Mouse (Mus musculus): ENCODE measurements around the gene Zfp804a. TPM values are rescaled to one million over a fixed set of nuclear protein-coding genes. Genes with fewer than 3 reads are reported as not detected.

Zfp804a gene
- 10 to 100 TPM; 14.1 to 20.2 TPM for total RNA-seq (2021)
- long read RNA-seq, experiment 1, full-length matches to known transcripts, result 3 of 4 reads
- long read RNA-seq, experiment 1, partial matches to known transcripts, result 0 of 4 reads
- long read RNA-seq, experiment 1, other reads (novel, unspliced or antisense), result 1 of 4 reads
- long read RNA-seq, experiment 2, full-length matches to known transcripts, result 3 of 4 reads
- long read RNA-seq, experiment 2, partial matches to known transcripts, result 0 of 4 reads
- long read RNA-seq, experiment 2, other reads (novel, unspliced or antisense), result 1 of 4 reads

GRCm38 (mm10) chr2:82053185-82053891 lies at the start of gene Zfp804a:
Gene Zfp804a, plus strand, starts transcription at chr2:82053222.
- intact Hi-C loops (cut with DNase I), result loop anchor here (5.0 to 10.0 kb wide), 2 partner anchors 1281 to 1291 kb away; no protein-coding TSS in a partner anchor
- DNase-seq (ENCODE audit: low spot score in 2 of 2), result peak; percentile 67 to 70

DNA sequence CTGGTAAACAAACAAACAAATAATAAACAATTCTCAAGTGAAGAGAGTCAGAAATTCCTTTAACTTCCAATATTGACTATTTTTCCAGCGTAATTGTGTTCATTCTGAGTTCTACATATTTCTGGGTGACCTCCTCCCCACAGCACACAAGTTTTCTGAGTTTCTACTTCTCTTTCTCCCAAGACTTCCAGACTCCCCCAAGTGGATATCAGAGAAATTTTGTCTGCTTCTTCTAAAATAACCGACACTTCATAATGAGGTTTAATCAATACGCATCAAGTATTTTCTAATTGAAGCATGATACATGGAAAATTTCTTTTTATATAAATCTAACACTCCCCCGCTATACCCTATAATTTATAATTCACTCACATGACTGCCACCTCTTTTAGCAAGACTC lies 1.4 kb upstream of the Zfp804a start:
- no peak for DNase-seq (ENCODE audit: low spot score in 2 of 2)
- intact Hi-C loops (cut with DNase I), result loop anchor here (5.0 to 10.0 kb wide), 2 partner anchors 1283 to 1289 kb away; no protein-coding TSS in a partner anchor

DNA sequence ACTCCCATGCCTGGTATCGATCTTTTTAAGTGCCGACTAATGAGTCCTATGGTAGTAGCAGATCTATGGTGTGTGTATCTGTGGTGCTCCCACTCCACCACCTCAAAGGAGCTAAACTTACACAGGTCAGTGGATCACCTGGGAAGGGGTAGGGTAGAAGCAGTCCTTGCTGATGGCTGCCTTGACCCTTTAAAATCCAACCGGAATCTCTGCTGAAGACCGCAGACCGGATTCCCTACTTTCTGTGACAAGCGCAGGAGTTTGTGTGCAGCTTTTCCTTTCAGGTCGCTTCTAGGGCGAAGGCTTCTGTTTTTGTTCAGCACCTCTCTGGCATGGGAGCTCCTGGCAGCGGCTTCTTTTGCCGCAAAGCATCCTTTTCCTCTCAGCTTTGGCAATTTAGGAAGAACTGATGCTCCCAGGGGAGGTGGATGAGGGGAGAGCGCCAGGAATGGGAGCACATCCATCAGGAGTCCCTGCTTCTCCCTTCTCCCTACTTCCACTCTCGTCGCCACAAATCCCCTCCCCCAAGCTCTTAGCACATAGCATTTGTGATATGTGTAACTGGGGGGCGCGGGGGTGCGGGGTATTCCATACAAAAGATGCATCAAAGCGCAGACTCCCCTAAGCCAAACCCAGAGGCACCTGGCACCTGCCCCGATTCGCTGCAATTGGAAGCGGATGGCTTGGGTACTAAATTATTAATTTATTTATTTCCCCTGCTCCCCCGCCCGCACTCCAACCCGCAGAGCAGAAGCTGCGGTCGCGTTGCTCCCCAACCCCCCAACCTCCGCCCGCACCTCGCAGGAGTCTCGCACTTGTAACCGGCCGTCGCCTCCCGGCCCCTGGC lies 461 bp upstream of the Zfp804a start:
- intact Hi-C loops (cut with DNase I), result loop anchor here (5.0 to 10.0 kb wide), 2 partner anchors 1282 to 1290 kb away; no protein-coding TSS in a partner anchor

GRCm38 (mm10) chr2:82054446-82054845 lies 1.4 kb downstream of the Zfp804a start:
- intact Hi-C loops (cut with DNase I), result loop anchor here (5.0 to 10.0 kb wide), 2 partner anchors 1280 to 1292 kb away; no protein-coding TSS in a partner anchor
- peak in 1 of 2 experiments; percentile 20 for DNase-seq (ENCODE audit: low spot score in 2 of 2)

More for the DNA sequence above, 461 bp upstream of the Zfp804a start:
- peak; percentile 62 to 70 for DNase-seq (ENCODE audit: low spot score in 2 of 2)

DNA sequence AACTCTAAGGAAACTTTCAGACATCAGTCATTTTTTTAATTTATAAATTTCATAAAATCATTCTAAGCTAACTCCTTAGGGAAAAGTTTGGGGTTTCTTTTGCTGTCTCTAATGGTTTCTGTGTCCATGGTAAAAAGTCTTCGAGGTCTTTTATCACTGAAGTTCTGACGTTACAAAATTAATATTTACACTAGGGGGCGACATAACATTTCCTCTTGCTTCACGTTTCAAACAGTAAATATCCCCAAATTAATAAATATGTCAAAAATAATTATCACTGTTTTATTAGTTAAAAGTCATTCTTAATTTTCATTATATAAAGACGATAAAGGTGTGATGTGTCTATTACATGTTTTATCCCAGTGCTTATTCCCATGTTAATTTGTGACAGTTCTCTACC lies 11.6 kb downstream of the Zfp804a start:
- no peak for DNase-seq (ENCODE audit: low spot score in 2 of 2)
- intact Hi-C loops (cut with DNase I), result no loop called here

DNA sequence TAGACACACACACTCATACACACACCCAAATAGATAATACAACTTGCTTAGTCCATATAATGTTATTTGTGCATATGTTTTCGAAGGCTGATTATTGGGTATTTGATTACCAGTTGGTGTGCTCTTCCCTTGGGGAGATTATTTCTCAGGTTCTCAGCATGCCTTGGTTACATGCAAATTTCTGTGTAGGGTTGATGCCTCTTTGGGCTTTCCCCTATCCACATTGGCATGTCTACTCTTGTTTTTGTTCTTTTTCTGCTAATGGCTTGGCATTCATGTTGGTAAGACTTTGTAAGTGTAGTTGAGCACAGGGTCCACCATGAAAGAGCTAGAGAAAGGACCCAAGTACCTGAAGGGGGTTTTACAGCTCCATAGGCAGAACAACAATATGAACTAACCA lies 14.9 kb downstream of the Zfp804a start:
- no peak for DNase-seq (ENCODE audit: low spot score in 2 of 2)
- intact Hi-C loops (cut with DNase I), result no loop called here

DNA sequence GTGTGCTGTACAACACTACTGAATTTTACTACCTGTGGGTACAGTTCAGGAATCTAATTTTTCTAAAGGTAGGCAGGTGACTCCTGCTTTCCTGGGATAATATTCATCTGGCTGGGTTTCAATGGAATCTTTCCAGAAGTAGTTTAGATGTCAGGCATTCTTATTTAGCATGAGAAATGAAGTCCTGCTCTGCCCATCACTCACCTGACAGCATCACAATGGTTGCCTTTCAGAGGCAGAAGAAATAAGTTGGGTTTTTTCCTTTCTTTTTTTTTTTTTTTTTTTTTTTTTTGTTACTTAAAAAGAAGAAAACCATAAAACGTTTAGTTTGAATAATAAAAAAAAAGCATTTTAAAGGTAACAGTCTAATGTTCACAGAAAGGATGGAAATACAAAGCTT lies 16.1 kb downstream of the Zfp804a start:
- no peak for DNase-seq (ENCODE audit: low spot score in 2 of 2)
- intact Hi-C loops (cut with DNase I), result no loop called here

- DNase-seq (ENCODE audit: low spot score in 2 of 2), result no peak
- intact Hi-C loops (cut with DNase I), result no loop called here
Measured at GRCm38 (mm10) chr2:82076883-82077282, 23.9 kb downstream of the Zfp804a start.

- DNase-seq (ENCODE audit: low spot score in 2 of 2), result no peak
- intact Hi-C loops (cut with DNase I), result no loop called here
Measured at GRCm38 (mm10) chr2:82078287-82078994, 25.4 kb downstream of the Zfp804a start.

- no peak for DNase-seq (ENCODE audit: low spot score in 2 of 2)
- intact Hi-C loops (cut with DNase I), result no loop called here
Measured at GRCm38 (mm10) chr2:82080678-82081077, 27.7 kb downstream of the Zfp804a start.

GRCm38 (mm10) chr2:82113148-82113547 lies 60.1 kb downstream of the Zfp804a start:
- no peak for DNase-seq (ENCODE audit: low spot score in 2 of 2)
- intact Hi-C loops (cut with DNase I), result loop anchor here (5.0 kb wide), 1 partner anchor 1219 kb away; no protein-coding TSS in a partner anchor

GRCm38 (mm10) chr2:82113650-82114049 lies 60.6 kb downstream of the Zfp804a start:
- intact Hi-C loops (cut with DNase I), result loop anchor here (5.0 kb wide), 1 partner anchor 1219 kb away; no protein-coding TSS in a partner anchor
- DNase-seq (ENCODE audit: low spot score in 2 of 2), result peak in 1 of 2 experiments; percentile 9

GRCm38 (mm10) chr2:82119577-82119976 lies 66.6 kb downstream of the Zfp804a start:
- intact Hi-C loops (cut with DNase I), result no loop called here
- DNase-seq (ENCODE audit: low spot score in 2 of 2), result no peak

DNA sequence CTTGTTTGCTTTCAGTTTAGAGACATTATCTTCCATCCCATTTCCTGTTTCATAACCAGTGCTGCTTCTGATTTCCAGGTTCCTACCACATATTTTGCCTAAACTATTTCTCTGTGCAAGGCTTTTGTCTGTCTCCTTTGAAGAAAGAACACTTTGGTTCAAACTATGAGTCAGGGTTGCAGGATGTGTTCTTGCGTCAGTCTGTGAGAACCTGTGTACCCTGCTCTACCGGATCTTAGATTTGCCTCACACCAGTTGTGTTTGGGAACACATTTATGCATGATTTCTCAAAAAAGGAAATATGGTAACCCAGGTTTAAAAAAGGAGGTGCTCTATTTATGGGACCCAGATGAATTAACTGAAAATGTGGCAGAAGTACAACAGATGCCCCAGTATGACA lies 125.7 kb downstream of the Zfp804a start:
- intact Hi-C loops (cut with DNase I), result no loop called here
- DNase-seq (ENCODE audit: low spot score in 2 of 2), result no peak

DNA sequence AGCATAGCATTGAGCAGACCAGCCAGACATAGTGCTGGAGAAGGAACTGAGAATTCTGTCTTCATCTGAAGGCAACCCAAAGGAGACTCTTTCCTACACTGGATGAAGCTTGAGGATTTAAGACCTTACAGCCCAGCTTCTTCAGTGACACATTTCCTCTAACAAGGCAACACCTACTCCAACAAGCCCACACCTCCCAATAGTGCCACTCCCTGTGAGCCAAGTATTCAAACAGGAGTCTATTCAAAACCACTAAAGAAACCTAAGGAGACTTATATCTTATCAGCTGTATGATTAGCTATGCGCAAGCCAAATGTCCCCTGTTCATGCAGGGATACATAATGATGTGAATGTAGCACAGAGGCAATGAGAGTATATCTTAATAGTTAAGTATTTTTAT lies 128.0 kb downstream of the Zfp804a start:
- no peak for DNase-seq (ENCODE audit: low spot score in 2 of 2)
- intact Hi-C loops (cut with DNase I), result no loop called here

GRCm38 (mm10) chr2:82199901-82200300 lies 146.9 kb downstream of the Zfp804a start:
- intact Hi-C loops (cut with DNase I), result no loop called here
- DNase-seq (ENCODE audit: low spot score in 2 of 2), result no peak

GRCm38 (mm10) chr2:82200616-82201015 lies 147.6 kb downstream of the Zfp804a start:
- intact Hi-C loops (cut with DNase I), result no loop called here

DNA sequence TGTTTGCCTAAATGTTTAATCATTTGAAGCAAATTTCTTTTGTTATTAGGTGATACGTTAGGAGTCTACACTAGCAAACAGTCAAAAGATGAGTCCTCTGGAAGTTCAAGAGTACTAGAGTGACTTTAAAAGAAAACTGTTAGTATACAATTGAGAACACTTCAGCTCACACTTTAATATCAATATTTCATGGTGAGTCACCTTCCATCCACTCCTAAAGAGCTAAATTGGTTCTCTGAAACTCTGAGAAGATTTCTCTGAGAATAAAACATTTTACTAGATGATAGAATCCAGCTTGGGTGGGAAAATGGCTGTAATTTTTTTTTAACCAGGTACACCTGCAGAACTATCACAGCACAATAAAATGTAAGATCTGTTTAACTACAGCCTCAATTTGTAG lies 157.6 kb downstream of the Zfp804a start:
- DNase-seq (ENCODE audit: low spot score in 2 of 2), result no peak
- intact Hi-C loops (cut with DNase I), result no loop called here

More at GRCm38 (mm10) chr2:82200616-82201015, 147.6 kb downstream of the Zfp804a start:
- DNase-seq (ENCODE audit: low spot score in 2 of 2), result no peak

GRCm38 (mm10) chr2:82211972-82212371 lies 158.9 kb downstream of the Zfp804a start:
- intact Hi-C loops (cut with DNase I), result no loop called here
- DNase-seq (ENCODE audit: low spot score in 2 of 2), result no peak

All from left cerebral cortex, postnatal 14 days (tissue).